Mouse (Mus musculus): Measurements from ENCODE around the gene Gm6121. TPM values are rescaled to one million over a fixed set of nuclear protein-coding genes. Genes with fewer than 3 reads are reported as not detected.
"Not testable (repeated sequence)": the region's sequence is repeated elsewhere in the genome, so short reads cannot be mapped to it uniquely, and the experiment has no call there.

The Gm6121 gene
- total RNA-seq (2021) = not detected

GRCm38 (mm10) chrX:26935597-26935996 is at the start of gene Gm6121:
Gene Gm6121, minus strand, starts transcription at chrX:26935697.
- intact Hi-C loops (cut with DNase I); DNase-seq (ENCODE audit: low spot score): not testable (repeated sequence)

Other genes starting within 250 kb of the Gm6121 start
- gene Gm14525, start 233.1 kb downstream of the Gm6121 start, total RNA-seq (2021) = not detected

Measured in heart, postnatal 25 days (tissue).